ENCODE assay signal across 8 mouse cellular contexts in genomic region chr4:43560243-43560611, GRCm38 (mm10). TPM values are rescaled to one million over a fixed set of nuclear protein-coding genes. Genes with fewer than 3 reads are reported as not detected.
A peak's percentile ranks its signal among the peaks of the same experiment; 100 is the strongest.
DNase-seq lines count a peak whose midpoint lies in the region; ATAC-seq and TF ChIP-seq lines count a peak whose summit lies in the region.

No protein-coding gene starts in this region.

- TF ChIP-seq CTCF in left cerebral cortex, adult 2 months (IDR thresholded peaks at IDR 0.05): no peak

- H3K27ac ChIP-seq in left cerebral cortex, adult 2 months: peak overlapping the region; percentile 24; the same call in 1 of the 2 replicates
- peak overlapping the region; percentile 26; the same call in 1 of the 2 replicates for H3K27ac ChIP-seq in embryonic facial prominence, embryonic 12.5 days
- no peak overlapping the region for H3K27ac ChIP-seq in limb, embryonic 11.5 days (replicated peaks; ENCODE audit: low read depth, low read length)
- H3K27ac ChIP-seq in midbrain, embryonic 11.5 days (ENCODE audit: low read depth, low read length): no peak overlapping the region

- H3K9ac ChIP-seq in embryonic facial prominence, embryonic 12.5 days: 0 out of 2 replicates have a peak overlapping the region, but pooled peaks have one; percentile 1
- H3K9ac ChIP-seq in limb, embryonic 11.5 days (ENCODE audit: low read length): no peak overlapping the region
- no peak overlapping the region for H3K9ac ChIP-seq in midbrain, embryonic 11.5 days (ENCODE audit: low read length)

- intact Hi-C loops in left cerebral cortex, adult 2 months (cut with DNase I): loop anchor here (10.0 kb wide), 1 partner anchor 515 kb away; the partner anchor contains the start of gene Fam214b
- intact Hi-C loops in left cerebral cortex, postnatal 36 days (cut with DNase I): loop anchor here (10.0 kb wide), 1 partner anchor 525 kb away; the partner anchor contains the start of gene Stoml2
- intact Hi-C loops in heart, postnatal 36 days (cut with DNase I): loop anchor here (2.0 to 5.0 kb wide), 4 partner anchors 29 to 513 kb away; partner anchors contain the start of genes Ccdc107, Fam214b and Tesk1

- ATAC-seq in embryonic facial prominence, embryonic 12.5 days (ENCODE audit: insufficient number of reproducible peaks, insufficient read depth, low FRiP score, low TSS enrichment): no peak
- no peak for ATAC-seq in limb, embryonic 11.5 days (ENCODE audit: insufficient number of reproducible peaks, low FRiP score, low TSS enrichment, low read depth)
- ATAC-seq in midbrain, embryonic 11.5 days (ENCODE audit: low FRiP score): no peak

- DNase-seq in left cerebral cortex, adult 2 months (ENCODE audit: extremely low spot score in 1 of 2, low spot score in 2 of 2): no peak
- no peak for DNase-seq in left cerebral cortex, postnatal 36 days (ENCODE audit: low spot score in 2 of 2)
- DNase-seq in heart, postnatal 36 days: peak; percentile 44 to 66
- DNase-seq in limb, embryonic 11.5 days (ENCODE audit: low spot score): no peak
- DNase-seq in midbrain, embryonic 11.5 days (ENCODE audit: low spot score, missing footprints): no peak
- peak; percentile 52 for DNase-seq in yolk sac, embryonic 10.5 days (ENCODE audit: low spot score)
- DNase-seq in urinary bladder, adult 2 months (ENCODE audit: low spot score): no peak

- peak overlapping the region; percentile 82 for H3K4me2 ChIP-seq in embryonic facial prominence, embryonic 12.5 days (replicated peaks)
- peak overlapping the region; percentile 70 for H3K4me2 ChIP-seq in limb, embryonic 11.5 days (ENCODE audit: low read depth, severe bottlenecking)
- peak overlapping the region; percentile 11; the same call in 1 of the 2 replicates for H3K4me2 ChIP-seq in midbrain, embryonic 11.5 days

- WGBS in embryonic facial prominence, embryonic 12.5 days: 20% methylated on average over 6 of the region's 6 CpGs
- WGBS in limb, embryonic 11.5 days: 41% methylated on average over 6 of the region's 6 CpGs
- WGBS in midbrain, embryonic 11.5 days: 54% methylated on average over 6 of the region's 6 CpGs

- no peaks in the 10 kb centered on the region for H3K27me3 ChIP-seq in embryonic facial prominence, embryonic 12.5 days
- H3K27me3 ChIP-seq in limb, embryonic 11.5 days (ENCODE audit: control insufficient read depth, insufficient read depth, low read length): no peaks in the 10 kb centered on the region
- H3K27me3 ChIP-seq in midbrain, embryonic 11.5 days (ENCODE audit: control insufficient read depth, insufficient read depth, low read length): no peaks in the 10 kb centered on the region

- H3K4me1 ChIP-seq in embryonic facial prominence, embryonic 12.5 days: peaks cover 52% of the 10 kb centered on the region
- H3K4me1 ChIP-seq in limb, embryonic 11.5 days (ENCODE audit: control insufficient read depth, insufficient read depth, low read length): peaks cover 33% of the 10 kb centered on the region
- H3K4me1 ChIP-seq in midbrain, embryonic 11.5 days (ENCODE audit: control insufficient read depth, insufficient read depth, low read length): peaks cover 33% of the 10 kb centered on the region

- H3K4me3 ChIP-seq in left cerebral cortex, adult 2 months: peak overlapping the region; percentile 13; the same call in 1 of the 2 replicates
- H3K4me3 ChIP-seq in embryonic facial prominence, embryonic 12.5 days: peak overlapping the region; percentile 93
- no peak overlapping the region for H3K4me3 ChIP-seq in limb, embryonic 11.5 days (ENCODE audit: low read depth, low read length)
- no peak overlapping the region for H3K4me3 ChIP-seq in midbrain, embryonic 11.5 days (ENCODE audit: low read depth, low read length)

- H3K36me3 ChIP-seq in embryonic facial prominence, embryonic 12.5 days: peaks cover 22% of the 10 kb centered on the region
- peaks cover 11% of the 10 kb centered on the region for H3K36me3 ChIP-seq in limb, embryonic 11.5 days (ENCODE audit: control insufficient read depth, insufficient read depth, low read length)
- peaks cover 4% of the 10 kb centered on the region; the same call in 1 of the 2 replicates for H3K36me3 ChIP-seq in midbrain, embryonic 11.5 days (ENCODE audit: control insufficient read depth, insufficient read depth, low read length)

- H3K9me3 ChIP-seq in embryonic facial prominence, embryonic 12.5 days: no peaks in the 10 kb centered on the region
- H3K9me3 ChIP-seq in limb, embryonic 11.5 days (ENCODE audit: control insufficient read depth, low read length): no peaks in the 10 kb centered on the region
- H3K9me3 ChIP-seq in midbrain, embryonic 11.5 days (ENCODE audit: control insufficient read depth, low read length): no peaks in the 10 kb centered on the region

RNA-seq across cellular contexts. Expression of gene Creb3, which starts 1.9 kb away (rescaled TPM):
- 10 to 100 TPM; 74.6 to 77.9 TPM for total RNA-seq in left cerebral cortex, adult 2 months (2021)
- total RNA-seq in left cerebral cortex, postnatal 36 days (2021): 10 to 100 TPM; 74.4 to 84.8 TPM
- 43.5 and 49.9 TPM in 2 replicates for polyA plus RNA-seq in embryonic facial prominence, embryonic 12.5 days (2016; fragmentation: Nextera tagmentation; extraction: Ambion mirVana)
- 10 to 100 TPM; 40.4 to 47.6 TPM for total RNA-seq in heart, postnatal 36 days (2021)
- 39.4 and 43.3 TPM in 2 replicates for polyA plus RNA-seq in limb, embryonic 11.5 days (2014; fragmentation: Nextera tagmentation; extraction: Ambion mirVana)
- polyA plus RNA-seq in midbrain, embryonic 11.5 days (2014; fragmentation: Nextera tagmentation; extraction: Ambion mirVana): 46.4 and 54.5 TPM in 2 replicates
- 57.7 and 77.0 TPM in 2 replicates for polyA plus RNA-seq in urinary bladder, adult 2 months (2012; rRNA removed)

RNA-seq across cellular contexts. Expression of gene Tln1, which starts 2.3 kb away (rescaled TPM):
- 10 to 100 TPM; 50.7 to 52.2 TPM for total RNA-seq in left cerebral cortex, adult 2 months (2021)
- total RNA-seq in left cerebral cortex, postnatal 36 days (2021): 10 to 100 TPM; 43.0 to 45.4 TPM
- 71.0 and 73.9 TPM in 2 replicates for polyA plus RNA-seq in embryonic facial prominence, embryonic 12.5 days (2016; fragmentation: Nextera tagmentation; extraction: Ambion mirVana)
- 100 to 1,000 TPM; 106 to 118 TPM for total RNA-seq in heart, postnatal 36 days (2021)
- 39.1 and 39.5 TPM in 2 replicates for polyA plus RNA-seq in limb, embryonic 11.5 days (2014; fragmentation: Nextera tagmentation; extraction: Ambion mirVana)
- polyA plus RNA-seq in midbrain, embryonic 11.5 days (2014; fragmentation: Nextera tagmentation; extraction: Ambion mirVana): 38.4 and 40.4 TPM in 2 replicates
- polyA plus RNA-seq in urinary bladder, adult 2 months (2012; rRNA removed): 124 and 153 TPM in 2 replicates

RNA-seq across cellular contexts. Expression of gene Rgp1, which starts 18.3 kb away (rescaled TPM):
- total RNA-seq in left cerebral cortex, adult 2 months (2021): 10 to 100 TPM; 49.6 to 55.4 TPM
- total RNA-seq in left cerebral cortex, postnatal 36 days (2021): 10 to 100 TPM; 42.3 to 55.8 TPM
- 33.8 and 37.7 TPM in 2 replicates for polyA plus RNA-seq in embryonic facial prominence, embryonic 12.5 days (2016; fragmentation: Nextera tagmentation; extraction: Ambion mirVana)
- 10 to 100 TPM; 30.7 to 36.1 TPM for total RNA-seq in heart, postnatal 36 days (2021)
- polyA plus RNA-seq in limb, embryonic 11.5 days (2014; fragmentation: Nextera tagmentation; extraction: Ambion mirVana): 32.6 and 34.1 TPM in 2 replicates
- polyA plus RNA-seq in midbrain, embryonic 11.5 days (2014; fragmentation: Nextera tagmentation; extraction: Ambion mirVana): 22.0 and 25.2 TPM in 2 replicates
- 34.9 and 35.1 TPM in 2 replicates for polyA plus RNA-seq in urinary bladder, adult 2 months (2012; rRNA removed)

RNA-seq across cellular contexts. Expression of gene Gba2, which starts 18.4 kb away (rescaled TPM):
- 10 to 100 TPM; 69.2 to 70.6 TPM for total RNA-seq in left cerebral cortex, adult 2 months (2021)
- total RNA-seq in left cerebral cortex, postnatal 36 days (2021): 10 to 100 TPM; 64.9 to 71.9 TPM
- polyA plus RNA-seq in embryonic facial prominence, embryonic 12.5 days (2016; fragmentation: Nextera tagmentation; extraction: Ambion mirVana): 32.0 and 34.0 TPM in 2 replicates
- 10 to 100 TPM; 14.7 to 15.8 TPM for total RNA-seq in heart, postnatal 36 days (2021)
- polyA plus RNA-seq in limb, embryonic 11.5 days (2014; fragmentation: Nextera tagmentation; extraction: Ambion mirVana): 20.7 and 20.8 TPM in 2 replicates
- 24.5 and 26.1 TPM in 2 replicates for polyA plus RNA-seq in midbrain, embryonic 11.5 days (2014; fragmentation: Nextera tagmentation; extraction: Ambion mirVana)
- polyA plus RNA-seq in urinary bladder, adult 2 months (2012; rRNA removed): 15.1 and 16.8 TPM in 2 replicates

RNA-seq across cellular contexts. Expression of gene Msmp, which starts 24.1 kb away (rescaled TPM):
- total RNA-seq in left cerebral cortex, adult 2 months (2021): not detected
- not detected for total RNA-seq in left cerebral cortex, postnatal 36 days (2021)
- polyA plus RNA-seq in embryonic facial prominence, embryonic 12.5 days (2016; fragmentation: Nextera tagmentation; extraction: Ambion mirVana): 1.5 and 2.1 TPM in 2 replicates
- total RNA-seq in heart, postnatal 36 days (2021): under 1 TPM; 0.42 to 0.87 TPM
- polyA plus RNA-seq in limb, embryonic 11.5 days (2014; fragmentation: Nextera tagmentation; extraction: Ambion mirVana): 2.3 TPM in 1 of 2 replicates, not detected in the other
- 0.63 TPM in 1 of 2 replicates, not detected in the other for polyA plus RNA-seq in midbrain, embryonic 11.5 days (2014; fragmentation: Nextera tagmentation; extraction: Ambion mirVana)
- 0.44 TPM in 1 of 2 replicates, not detected in the other for polyA plus RNA-seq in urinary bladder, adult 2 months (2012; rRNA removed)

Comparison
In these comparisons a context has a peak if more than half of its experiments do, and no peak if none do; other contexts are left out.
1. DNase-seq: peak in heart, postnatal 36 days (2 of 2) and yolk sac, embryonic 10.5 days (single experiment); none in left cerebral cortex, adult 2 months (0 of 2), left cerebral cortex, postnatal 36 days (0 of 2), limb, embryonic 11.5 days (single experiment), midbrain, embryonic 11.5 days (single experiment) and urinary bladder, adult 2 months (single experiment).
2. H3K27ac ChIP-seq: peak in left cerebral cortex, adult 2 months (single experiment) and embryonic facial prominence, embryonic 12.5 days (single experiment); none in limb, embryonic 11.5 days (single experiment) and midbrain, embryonic 11.5 days (single experiment).
3. H3K4me3 ChIP-seq: peak in left cerebral cortex, adult 2 months (single experiment) and embryonic facial prominence, embryonic 12.5 days (single experiment); none in limb, embryonic 11.5 days (single experiment) and midbrain, embryonic 11.5 days (single experiment).
4. H3K4me2 ChIP-seq: peak in every context shown above with its lines; median percentile 82 in embryonic facial prominence, embryonic 12.5 days; 70 in limb, embryonic 11.5 days; 11 in midbrain, embryonic 11.5 days.